Mouse (Mus musculus) intestine, postnatal 0 days (tissue): ENCODE results near the gene Tnfrsf8. TPM values are rescaled to one million over a fixed set of nuclear protein-coding genes. Genes with fewer than 3 reads are reported as not detected.

Experiments used
- ATAC-seq: fragments of 200-750 bp; cut with Nextera tagmentation; 2 replicates; pipeline ENCODE4 v1.8.0; 2017; ENCODE audit warnings: mild to moderate bottlenecking, moderate TSS enrichment, moderate library complexity
- H3K27ac ChIP-seq: fragments of 300-500 bp; sonication (generic); 2 replicates; pipeline ENCODE4 v1.5.1; 2014; ENCODE audit warnings: mild to moderate bottlenecking, low read depth, low read length, moderate library complexity
- H3K27me3 ChIP-seq: fragments of 300-500 bp; sonication (generic); replicated peaks from 2 replicates; pipeline ENCODE4 v1.6.1; 2014; ENCODE audit warnings: low read length, mixed read lengths; ENCODE audit not compliant: control insufficient read depth, insufficient read depth
- H3K36me3 ChIP-seq: fragments of 300-500 bp; sonication (generic); 2 replicates; pipeline ENCODE4 v1.6.1; 2014; ENCODE audit warnings: mild to moderate bottlenecking, moderate library complexity; ENCODE audit not compliant: control insufficient read depth, insufficient read depth
- H3K4me1 ChIP-seq: fragments of 300-500 bp; sonication (generic); replicated peaks from 2 replicates; pipeline ENCODE4 v1.6.1; 2014; ENCODE audit warnings: antibody characterized with exemption, low read length, mixed read lengths; ENCODE audit not compliant: control insufficient read depth, insufficient read depth
- H3K4me2 ChIP-seq: fragments of 300-500 bp; sonication (generic); replicated peaks from 2 replicates; pipeline ENCODE4 v1.6.1; 2014; ENCODE audit warnings: low read depth, mild to moderate bottlenecking, moderate library complexity
- H3K4me3 ChIP-seq: fragments of 300-500 bp; sonication (generic); 2 replicates; pipeline ENCODE4 v1.5.1; 2014; ENCODE audit warnings: low read depth, low read length
- H3K9ac ChIP-seq: fragments of 300-500 bp; sonication (generic); 2 replicates; pipeline ENCODE4 v1.6.1; 2014; ENCODE audit warnings: mild to moderate bottlenecking, low read depth, low read length
- H3K9me3 ChIP-seq: fragments of 300-500 bp; sonication (generic); 2 replicates; pipeline ENCODE4 v1.6.1; 2016; ENCODE audit warnings: mixed run types; ENCODE audit not compliant: control insufficient read depth
- CTCF ChIP-seq: sonication (generic); IDR thresholded peaks from 2 replicates; pipeline ENCODE4 v1.5.1; 2016; ENCODE audit warnings: low read depth, mild to moderate bottlenecking, control low read depth, antibody characterized with exemption, moderate library complexity
- WGBS: fragments of 180-500 bp; shearing (Covaris S2); extraction: QIAGEN DNeasy Blood & Tissue Kit; methylation state at CpG from one replicate; pipeline ENCODE4 v1.1.7; 2014; 5-methylcytosine and 5-hydroxymethylcytosine counted together
- polyA plus RNA-seq: library from polyadenylated mRNA; unstranded; fragments of >200 nt; fragmentation: Nextera tagmentation; extraction: Ambion mirVana; gene quantifications from 2 replicates; pipeline ENCODE4 v1.2.1, GENCODE M21; 2015

The Tnfrsf8 gene
- polyA plus RNA-seq, 1 experiment from 2014 or later, result 0.04 TPM

DNA sequence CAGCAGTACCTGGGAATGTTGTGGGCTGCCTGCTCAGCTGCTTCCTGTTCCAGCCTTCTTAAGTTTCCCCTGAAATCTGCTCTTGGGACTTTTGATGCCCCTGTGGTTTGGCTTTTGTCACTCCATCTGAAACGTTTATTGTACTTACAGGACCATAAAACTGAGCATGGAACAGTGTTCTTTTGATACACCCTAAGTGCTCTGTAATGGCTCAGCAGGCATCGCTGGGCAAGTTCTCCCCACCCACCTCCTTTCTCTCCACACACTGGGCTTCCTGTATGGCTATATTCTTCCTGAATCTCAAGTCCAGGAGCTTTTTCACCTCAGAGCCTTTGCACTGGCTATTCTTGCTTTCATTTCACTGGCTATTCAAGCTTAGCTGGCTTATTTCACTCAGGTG, 50.2 kb downstream of the Tnfrsf8 start:
- no peaks in the 10 kb centered on the region for H3K9me3 ChIP-seq
- no peaks in the 10 kb centered on the region for H3K36me3 ChIP-seq
- no peaks in the 10 kb centered on the region for H3K4me1 ChIP-seq
- 0 out of 2 replicates have a peak overlapping the region, but pooled peaks have one; percentile 27 for H3K4me2 ChIP-seq
- no peak overlapping the region for H3K27ac ChIP-seq
- H3K4me3 ChIP-seq, result no peak overlapping the region
- no peaks in the 10 kb centered on the region for H3K27me3 ChIP-seq
- H3K9ac ChIP-seq, result no peak overlapping the region
- WGBS, result 7% methylated on average over 2 of the region's 2 CpGs
- peak; percentile 77 for ATAC-seq
- no peak for TF ChIP-seq CTCF

DNA sequence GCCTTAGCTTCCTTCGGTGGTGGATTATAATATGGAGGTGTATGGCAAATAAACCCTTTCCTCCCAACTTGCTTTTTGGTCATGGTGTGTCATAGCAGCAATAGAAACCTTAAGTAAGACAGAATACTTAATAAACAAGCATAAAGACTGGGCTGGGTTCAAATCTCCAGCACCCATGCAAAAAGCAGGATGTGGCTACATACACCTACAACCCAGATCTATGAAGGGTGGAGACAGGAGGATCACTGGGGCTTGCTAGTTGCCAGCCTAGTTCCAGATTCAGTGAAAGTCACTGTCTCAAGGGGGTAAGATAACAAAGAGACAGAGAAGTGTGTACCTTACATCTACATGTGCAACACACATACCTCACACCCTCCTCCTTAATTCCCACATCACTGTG, 51.4 kb downstream of the Tnfrsf8 start:
- no peak overlapping the region for H3K27ac ChIP-seq
- WGBS, result 97% methylated on average over 1 of the region's 1 CpGs
- H3K4me2 ChIP-seq, result no peak overlapping the region
- H3K36me3 ChIP-seq, result no peaks in the 10 kb centered on the region
- H3K27me3 ChIP-seq, result no peaks in the 10 kb centered on the region
- H3K9ac ChIP-seq, result no peak overlapping the region
- no peak for TF ChIP-seq CTCF
- H3K9me3 ChIP-seq, result no peaks in the 10 kb centered on the region
- no peak overlapping the region for H3K4me3 ChIP-seq
- H3K4me1 ChIP-seq, result no peaks in the 10 kb centered on the region
- no peak for ATAC-seq

DNA sequence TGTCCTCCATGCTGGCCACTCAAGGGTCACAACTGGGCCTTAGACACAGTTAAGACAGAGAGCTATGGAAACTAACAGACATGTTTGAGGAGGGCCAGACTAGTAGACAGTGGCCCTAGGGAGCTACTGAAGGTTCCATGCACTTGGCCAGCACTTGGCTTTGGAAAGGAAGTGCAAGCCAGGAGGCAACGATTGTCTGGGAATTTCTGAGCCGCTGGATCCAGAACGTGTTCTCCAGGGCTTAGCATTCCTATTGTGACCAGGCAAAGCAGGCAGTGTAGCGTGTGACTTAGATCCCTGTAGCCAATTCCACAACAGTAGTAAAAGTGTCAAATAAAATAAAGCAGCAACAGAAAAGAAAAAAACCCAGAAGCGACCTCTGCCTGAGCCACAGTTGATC, 54.2 kb downstream of the Tnfrsf8 start:
- no peaks in the 10 kb centered on the region for H3K9me3 ChIP-seq
- no peak overlapping the region for H3K4me2 ChIP-seq
- H3K36me3 ChIP-seq, result no peaks in the 10 kb centered on the region
- H3K4me3 ChIP-seq, result no peak overlapping the region
- no peak for TF ChIP-seq CTCF
- H3K27ac ChIP-seq, result no peak overlapping the region
- no peaks in the 10 kb centered on the region for H3K4me1 ChIP-seq
- no peaks in the 10 kb centered on the region for H3K27me3 ChIP-seq
- H3K9ac ChIP-seq, result no peak overlapping the region
- 83% methylated on average over 5 of the region's 5 CpGs for WGBS
- ATAC-seq, result no peak

DNA sequence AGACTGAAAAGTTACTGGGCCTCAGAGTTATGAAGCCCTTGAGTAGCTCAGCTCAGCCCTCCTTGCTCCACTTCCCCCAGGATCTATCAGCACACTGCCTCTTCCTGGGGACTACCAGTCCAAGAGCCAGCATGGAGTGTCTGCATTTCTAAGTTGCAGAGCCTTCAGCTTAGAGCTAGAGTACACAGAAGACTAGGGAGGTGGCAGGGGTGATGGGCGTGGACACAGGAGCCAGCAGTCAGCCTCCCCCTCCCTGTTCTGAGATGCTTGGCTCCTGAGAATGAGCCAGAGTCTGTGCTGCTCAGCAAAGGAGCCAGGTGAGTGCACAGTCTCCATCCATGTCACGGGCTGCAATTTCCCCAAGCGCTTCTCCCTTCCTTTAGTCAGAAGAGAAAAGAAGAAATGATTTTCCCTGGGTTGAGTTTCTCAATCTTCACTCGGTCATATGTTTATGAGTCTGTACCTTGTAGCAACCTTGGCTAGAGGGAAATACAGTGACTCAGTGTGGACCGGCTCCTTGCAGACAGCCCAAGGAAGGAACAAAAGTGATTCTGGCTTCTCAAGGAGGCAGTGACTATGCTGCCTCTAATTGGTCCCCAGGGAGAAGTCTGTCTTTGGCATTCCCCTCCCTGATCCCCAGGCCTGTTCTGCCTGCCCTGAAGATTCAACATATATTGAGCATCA, 57.1 kb downstream of the Tnfrsf8 start:
- Histone ChIP-seq H3K27ac (no peak overlapping the region), H3K4me3 (no peak overlapping the region), H3K36me3 (no peaks in the 10 kb centered on the region), H3K4me2 (no peak overlapping the region), H3K4me1 (no peaks in the 10 kb centered on the region), H3K9me3 (no peaks in the 10 kb centered on the region), H3K9ac (no peak overlapping the region), H3K27me3 (no peaks in the 10 kb centered on the region)
- WGBS, result 62% methylated on average over 5 of the region's 5 CpGs
- no peak for ATAC-seq
- TF ChIP-seq CTCF, result no peak

DNA sequence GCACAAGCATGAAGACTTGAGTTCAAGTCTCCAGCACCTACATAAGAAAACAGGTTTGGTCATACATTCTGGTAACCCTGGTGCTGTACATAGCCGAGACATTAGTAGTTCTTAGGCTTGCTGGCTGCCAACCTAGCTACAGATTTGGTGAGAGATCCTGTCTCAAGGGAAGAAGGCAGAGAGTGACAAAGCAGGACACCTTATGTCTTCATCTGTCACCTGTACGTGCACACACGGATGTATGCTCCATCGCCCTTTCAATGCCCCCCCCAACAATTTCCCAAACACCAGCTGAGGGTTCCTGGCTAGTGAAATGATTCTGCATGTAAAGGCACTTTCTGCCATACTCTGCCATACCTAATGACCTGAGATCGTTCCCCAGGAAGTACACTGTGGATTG, 58.8 kb downstream of the Tnfrsf8 start:
- Histone ChIP-seq H3K9ac (no peak overlapping the region), H3K27ac (no peak overlapping the region), H3K9me3 (no peaks in the 10 kb centered on the region), H3K36me3 (no peaks in the 10 kb centered on the region), H3K4me1 (no peaks in the 10 kb centered on the region), H3K27me3 (no peaks in the 10 kb centered on the region), H3K4me2 (no peak overlapping the region), H3K4me3 (no peak overlapping the region)
- TF ChIP-seq CTCF, result no peak
- WGBS, result 96% methylated on average over 5 of the region's 5 CpGs
- ATAC-seq, result no peak

DNA sequence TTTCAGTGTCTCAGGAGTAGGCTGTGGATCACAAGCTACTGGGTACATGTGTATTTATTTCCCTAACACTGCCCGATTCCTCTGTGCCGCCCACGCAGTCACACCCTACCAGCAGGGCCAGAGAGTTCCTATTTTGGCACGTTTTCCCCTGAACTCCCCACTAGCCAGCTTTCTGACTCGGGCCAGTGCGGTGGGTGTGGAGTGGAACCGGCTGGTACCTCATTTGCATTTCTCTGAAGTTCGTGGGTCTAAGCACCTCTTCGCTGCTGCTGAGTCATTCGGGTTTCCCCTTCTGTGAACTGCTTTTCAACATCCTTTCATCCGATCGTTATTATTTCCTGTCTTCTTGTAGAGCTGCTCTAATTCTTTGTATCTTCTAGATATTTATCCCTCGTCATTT, 60.5 kb downstream of the Tnfrsf8 start:
- H3K4me1 ChIP-seq, result no peaks in the 10 kb centered on the region
- H3K4me2 ChIP-seq, result no peak overlapping the region
- 39% methylated on average over 13 of the region's 13 CpGs for WGBS
- no peak for TF ChIP-seq CTCF
- no peak overlapping the region for H3K9ac ChIP-seq
- no peaks in the 10 kb centered on the region for H3K9me3 ChIP-seq
- no peak for ATAC-seq
- no peaks in the 10 kb centered on the region for H3K36me3 ChIP-seq
- no peak overlapping the region for H3K27ac ChIP-seq
- no peaks in the 10 kb centered on the region for H3K27me3 ChIP-seq
- H3K4me3 ChIP-seq, result no peak overlapping the region

DNA sequence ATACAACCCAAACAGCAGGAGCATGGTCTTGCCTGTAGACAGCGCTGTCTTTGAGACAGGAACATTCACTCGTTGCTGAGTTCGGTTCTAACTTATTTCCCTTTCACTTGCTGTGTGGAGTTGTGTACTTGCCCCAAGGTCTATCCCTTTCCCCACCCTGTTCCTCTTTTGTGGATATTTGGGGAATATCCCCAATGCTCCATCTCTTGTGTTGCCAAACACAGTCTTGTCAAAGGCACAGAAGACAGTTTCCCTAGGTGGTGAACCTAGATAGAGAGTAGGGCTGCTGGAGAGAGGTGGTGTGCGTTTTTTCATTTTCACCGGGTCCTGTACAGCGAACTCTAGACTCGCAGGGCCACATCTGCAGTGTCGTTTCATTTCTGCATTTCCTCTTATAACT, 62.4 kb downstream of the Tnfrsf8 start:
- no peak for TF ChIP-seq CTCF
- no peak overlapping the region for H3K4me3 ChIP-seq
- ATAC-seq, result no peak
- no peak overlapping the region for H3K4me2 ChIP-seq
- no peaks in the 10 kb centered on the region for H3K27me3 ChIP-seq
- H3K9ac ChIP-seq, result no peak overlapping the region
- WGBS, result 84% methylated on average over 8 of the region's 8 CpGs
- H3K4me1 ChIP-seq, result no peaks in the 10 kb centered on the region
- H3K9me3 ChIP-seq, result no peaks in the 10 kb centered on the region
- no peak overlapping the region for H3K27ac ChIP-seq
- H3K36me3 ChIP-seq, result no peaks in the 10 kb centered on the region
